Comparison of ENCODE assay signal across 9 mouse cellular contexts in the genomic region with DNA sequence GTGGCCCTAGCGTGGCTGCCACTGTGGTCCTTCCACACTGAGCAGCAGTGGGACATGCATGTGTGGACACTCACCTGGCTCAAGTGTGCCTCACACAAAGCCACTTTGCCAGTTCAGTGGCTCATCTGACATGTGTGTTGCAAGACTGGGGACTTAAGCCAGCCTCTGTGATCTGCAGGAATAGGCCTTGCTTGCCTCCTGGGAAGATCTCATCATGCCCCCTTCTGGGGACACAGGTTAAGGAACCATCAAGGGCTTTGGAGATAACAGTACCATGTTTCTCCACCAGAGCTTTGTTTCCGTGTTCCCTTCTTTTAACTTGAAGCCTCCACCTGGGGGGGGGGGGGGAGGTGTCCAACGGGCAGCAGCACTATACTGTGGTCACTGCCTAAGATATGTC. TPM values are rescaled to one million over a fixed set of nuclear protein-coding genes. Genes with fewer than 3 reads are reported as not detected.
A peak's percentile ranks its signal among the peaks of the same experiment; 100 is the strongest.
DNase-seq lines count a peak whose midpoint lies in the region; ATAC-seq and TF ChIP-seq lines count a peak whose summit lies in the region.
"Had no signal": no experiment of that assay in that cellular context is flagged by ENCODE, and none has a peak within 500 bp of the region (broad histone marks: within the 10 kb centered on the region; RNA-seq: fewer than 3 reads in every experiment).

No protein-coding gene starts in this region.

- H3K9me3 ChIP-seq in E14TG2a.4 (ENCODE audit: low read length), result 0 out of 2 replicates have a peak, but pooled peaks cover under 1% of the 10 kb centered on the region
- H3K9me3 ChIP-seq: stomach, embryonic 15.5 days had no signal

- ATAC-seq in granulocyte monocyte progenitor cell, adult 5-6 weeks (replicated peaks; ENCODE audit: poor library complexity, severe bottlenecking), result peak; percentile 56
- no peak for ATAC-seq in cerebellum, adult (ENCODE audit: insufficient number of reproducible peaks, low FRiP score, low TSS enrichment)

- peak; percentile 48 for TF ChIP-seq CTCF in kidney, adult 2 months (conservative IDR thresholded peaks at IDR 0.05; ENCODE audit: insufficient read depth, insufficient read length, low read depth, low read length)
- 0 out of 2 replicates have a peak, but pooled peaks have one; percentile 20 for TF ChIP-seq CTCF in E14TG2a.4 (conservative IDR thresholded peaks at IDR 0.05; ENCODE audit: low read length)

- H3K27me3 ChIP-seq in kidney, adult 2 months (replicated peaks; ENCODE audit: control insufficient read depth, insufficient read depth, low read length), result no peaks in the 10 kb centered on the region
- no peaks in the 10 kb centered on the region for H3K27me3 ChIP-seq in E14TG2a.4 (ENCODE audit: insufficient read depth, low read length)
- H3K27me3 ChIP-seq: stomach, embryonic 15.5 days had no signal

- 51% methylated on average over 3 of the region's 3 CpGs for WGBS in kidney, adult 2 months

- TF ChIP-seq POLR2A in kidney, adult 2 months (IDR thresholded peaks at IDR 0.05; ENCODE audit: low read depth, low read length), result no peak

- H3K4me1 ChIP-seq in kidney, adult 2 months (ENCODE audit: control insufficient read depth, insufficient read depth, low read length), result no peaks in the 10 kb centered on the region
- H3K4me1 ChIP-seq in E14TG2a.4 (replicated peaks; ENCODE audit: low read depth, low read length), result no peaks in the 10 kb centered on the region
- H3K4me1 ChIP-seq: stomach, embryonic 15.5 days had no signal

- DNase-seq in kidney, adult 2 months, result peak; percentile 33
- DNase-seq in kidney, adult 18-20 months, result no peak
- peak; percentile 28 for DNase-seq in lung, postnatal 25 days (ENCODE audit: low spot score)
- no peak for DNase-seq in natural killer cell, adult 2 months (ENCODE audit: low spot score in 2 of 2)
- no peak for DNase-seq in yolk sac, embryonic 10.5 days (ENCODE audit: low spot score)

- no peak overlapping the region for H3K27ac ChIP-seq in kidney, adult 2 months (ENCODE audit: insufficient read depth, low read depth, low read length)
- H3K27ac ChIP-seq: stomach, embryonic 15.5 days had no signal

- no peaks in the 10 kb centered on the region for H3K36me3 ChIP-seq in kidney, adult 2 months (ENCODE audit: control insufficient read depth, insufficient read depth, low read length)
- peaks cover 11% of the 10 kb centered on the region for H3K36me3 ChIP-seq in E14TG2a.4 (ENCODE audit: insufficient read depth, low read length)

- H3K4me3 ChIP-seq in kidney, adult 2 months (ENCODE audit: insufficient read depth, low read depth, low read length), result no peak overlapping the region
- no peak overlapping the region for H3K4me3 ChIP-seq in E14TG2a.4 (replicated peaks; ENCODE audit: low read length)
- H3K4me3 ChIP-seq: stomach, embryonic 15.5 days had no signal

RNA-seq across cellular contexts. Expression of gene Usp42, which starts 35.8 kb away (rescaled TPM):
- polyA plus RNA-seq in kidney, adult 2 months (2012; rRNA removed), result 3.9 and 4.3 TPM in 2 replicates
- 15.4 and 19.0 TPM in 2 replicates for total RNA-seq in granulocyte monocyte progenitor cell, adult 5-6 weeks (2014; fragmentation: Nextera tagmentation)
- 10.4 and 13.4 TPM in 2 replicates for total RNA-seq in granulocyte monocyte progenitor cell, adult 5-6 weeks (2017)

Comparison
In these comparisons a context has a peak if more than half of its experiments do, and no peak if none do; other contexts are left out.
1. DNase-seq: peak in kidney, adult 2 months (single experiment) and lung, postnatal 25 days (single experiment); none in kidney, adult 18-20 months (single experiment), natural killer cell, adult 2 months (0 of 2) and yolk sac, embryonic 10.5 days (single experiment).